Mouse (Mus musculus): ENCODE measurements around the gene Ercc4.

Gene Ercc4

DNA sequence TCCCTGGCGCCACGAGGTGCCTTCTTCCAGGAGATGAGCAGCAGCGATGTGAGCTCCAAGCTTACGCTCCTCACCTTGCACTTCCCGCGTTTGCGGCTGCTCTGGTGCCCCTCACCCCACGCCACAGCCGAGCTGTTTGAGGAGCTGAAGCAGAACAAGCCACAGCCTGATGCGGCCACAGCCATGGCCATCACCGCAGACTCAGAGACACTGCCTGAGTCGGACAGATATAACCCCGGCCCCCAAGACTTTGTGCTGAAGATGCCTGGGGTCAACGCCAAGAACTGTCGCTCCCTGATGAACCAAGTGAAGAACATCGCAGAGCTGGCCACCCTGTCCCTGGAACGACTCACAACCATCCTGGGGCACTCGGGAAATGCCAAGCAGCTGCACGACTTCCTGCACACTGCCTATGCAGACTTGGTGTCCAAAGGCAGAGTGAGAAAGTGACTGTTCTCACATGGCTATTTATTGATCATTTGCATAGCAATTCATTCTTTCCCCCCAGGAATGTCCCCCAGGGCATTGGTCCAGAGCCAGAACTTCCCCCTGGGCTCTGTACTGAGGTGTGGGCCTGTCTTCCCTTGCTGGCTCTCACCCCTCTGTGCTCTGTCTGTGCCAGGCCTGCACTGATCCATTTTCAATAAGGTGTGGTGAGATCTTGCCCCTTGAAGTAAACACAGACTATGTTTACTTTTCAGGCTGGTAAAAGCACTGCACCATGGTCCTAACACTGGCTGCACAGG is 38.5 kb downstream of the Ercc4 start:
- DNase-seq (ENCODE audit: low spot score), result no peak

DNA sequence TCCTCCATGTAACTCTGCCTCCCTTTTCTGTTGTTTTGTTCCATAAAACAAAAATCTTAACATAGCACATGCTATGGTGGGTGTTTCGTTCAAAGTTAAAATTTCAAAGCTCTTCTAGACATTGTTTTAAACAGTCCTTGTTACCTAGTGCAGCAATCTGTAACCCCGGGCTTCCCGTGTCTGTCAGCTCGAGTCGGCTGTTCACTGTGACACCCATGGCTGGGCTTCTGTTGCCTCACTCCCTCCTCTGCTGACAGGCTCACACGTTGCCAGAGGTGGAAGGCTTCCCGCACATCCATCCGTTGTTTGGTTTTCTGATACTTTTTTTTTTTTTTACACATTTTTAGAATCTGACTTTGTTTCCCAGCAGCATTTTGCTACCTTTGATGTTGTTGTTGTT is 40.5 kb downstream of the Ercc4 start:
- no peak for DNase-seq (ENCODE audit: low spot score)

DNA sequence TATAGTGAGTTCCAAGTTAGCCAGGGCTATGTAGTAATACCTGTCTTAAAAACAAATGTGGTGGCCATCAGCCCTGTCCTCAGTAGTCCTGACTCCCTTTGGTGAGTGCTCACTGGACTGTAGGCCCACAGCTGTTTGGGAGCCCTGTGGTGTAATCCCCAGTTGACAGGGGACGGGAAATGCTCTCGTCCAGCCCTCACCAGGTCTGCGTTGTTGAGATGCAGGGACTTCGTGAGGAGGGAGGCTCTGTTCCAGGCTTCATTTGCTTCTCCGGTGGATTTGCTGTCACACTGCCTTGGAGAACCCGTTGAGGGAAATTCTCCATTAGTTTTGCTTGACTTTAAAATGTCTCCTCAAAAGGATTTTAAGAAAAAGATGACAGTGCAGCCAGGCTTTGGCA is 41.3 kb downstream of the Ercc4 start:
- no peak for DNase-seq (ENCODE audit: low spot score)

DNA sequence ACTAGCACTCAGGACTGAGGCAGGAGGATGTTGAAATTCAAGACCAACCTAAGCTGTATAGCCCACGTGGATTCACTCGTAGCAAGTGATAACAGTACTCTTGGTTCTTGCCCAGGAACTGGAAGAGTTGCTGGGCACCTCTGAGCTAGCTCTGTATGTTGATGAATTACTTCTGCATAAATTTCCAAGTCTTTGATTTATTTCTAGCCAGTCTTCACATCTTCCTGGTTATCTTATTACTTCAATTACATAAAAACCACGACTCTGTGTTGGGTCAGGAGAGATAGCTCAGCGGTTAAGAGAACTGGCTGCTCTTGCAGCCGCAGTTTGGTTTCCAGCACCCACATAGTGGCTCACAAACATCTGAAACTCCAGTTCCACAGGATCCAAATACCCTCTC is 43.0 kb downstream of the Ercc4 start:
- no peak for DNase-seq (ENCODE audit: low spot score)

DNA sequence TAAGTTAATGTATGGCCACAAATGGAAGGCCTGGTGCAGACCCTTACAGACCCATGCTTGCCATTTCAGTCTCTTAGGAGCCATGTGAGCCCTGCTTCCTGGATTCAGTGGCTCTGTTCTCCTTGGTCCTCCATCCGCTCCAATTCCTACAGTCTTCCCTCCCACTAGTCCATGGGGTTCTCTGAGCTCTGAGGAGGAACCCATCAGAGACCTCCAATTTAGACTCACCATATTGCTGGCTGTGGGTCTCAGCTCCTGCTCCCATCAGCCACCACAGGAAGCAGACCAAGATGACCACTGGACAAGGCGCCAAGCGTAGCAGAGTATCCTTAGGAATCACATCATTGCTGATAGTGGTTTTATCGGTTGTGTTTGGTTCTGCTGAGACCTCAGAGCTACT is 43.7 kb downstream of the Ercc4 start:
- no peak for DNase-seq (ENCODE audit: low spot score)

DNA sequence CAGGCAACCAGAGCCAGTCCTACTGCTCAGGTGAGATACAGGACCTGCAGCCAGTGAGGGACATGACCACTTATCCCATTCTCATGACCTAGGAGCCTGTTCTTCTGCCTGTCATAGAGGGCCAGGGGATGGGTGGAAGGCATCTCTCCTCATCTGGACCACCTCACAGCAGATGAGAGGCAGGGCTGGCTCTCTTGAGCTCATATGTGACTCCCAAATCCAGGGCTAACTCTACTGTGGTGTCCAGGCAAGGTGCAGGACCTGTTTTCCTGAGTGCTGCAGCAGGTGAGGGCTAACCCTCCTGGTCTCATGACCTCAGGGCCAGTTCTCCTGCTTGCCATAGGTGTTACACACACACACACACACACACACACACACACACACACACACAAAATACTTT is 44.9 kb downstream of the Ercc4 start:
- no peak for DNase-seq (ENCODE audit: low spot score)

DNA sequence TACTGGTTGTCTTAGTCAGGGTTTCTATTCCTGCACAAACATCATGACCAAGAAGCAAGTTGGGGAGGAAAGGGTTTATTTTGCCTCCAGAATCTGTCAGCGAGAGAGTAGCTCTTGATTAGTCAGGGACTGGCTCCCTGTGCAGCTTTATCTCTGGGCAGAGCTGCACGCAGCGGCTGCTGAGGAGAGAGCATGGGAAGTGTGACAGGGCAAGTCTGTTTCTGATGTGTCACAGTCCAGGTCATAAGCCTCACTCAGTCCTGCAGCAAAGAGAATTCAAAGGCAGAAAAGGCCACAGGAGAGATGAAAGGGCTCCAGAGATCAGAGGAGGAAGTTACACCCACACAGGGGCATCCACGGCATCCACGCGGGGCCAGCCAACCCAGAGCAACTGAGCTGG is 47.8 kb downstream of the Ercc4 start:
- DNase-seq (ENCODE audit: low spot score), result no peak

DNA sequence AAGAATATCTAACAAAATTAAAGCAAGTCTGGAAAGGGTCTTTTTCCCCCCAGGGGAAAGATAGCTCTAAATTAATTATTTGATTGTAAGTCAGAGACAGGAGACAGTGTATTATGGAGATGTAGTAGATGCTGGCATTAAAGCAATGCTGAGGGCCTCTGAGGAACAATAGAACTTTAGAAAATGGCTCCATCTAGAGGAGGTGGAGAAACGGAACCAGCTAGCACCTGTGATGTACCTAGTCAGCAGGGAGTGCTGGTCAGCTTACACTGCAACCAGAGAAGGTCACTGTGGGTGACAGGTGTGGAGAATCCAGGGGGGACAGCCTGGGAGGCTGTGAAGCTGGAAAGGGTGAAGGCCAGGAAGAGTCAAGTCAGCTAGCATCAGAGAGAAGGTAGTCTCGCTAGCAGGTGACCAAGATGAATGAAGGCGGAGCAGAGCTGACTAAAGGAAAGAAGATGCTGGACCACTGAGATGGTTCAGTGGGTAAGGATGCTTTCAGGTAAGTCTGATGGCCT is 48.7 kb downstream of the Ercc4 start:
- DNase-seq (ENCODE audit: low spot score), result no peak

DNA sequence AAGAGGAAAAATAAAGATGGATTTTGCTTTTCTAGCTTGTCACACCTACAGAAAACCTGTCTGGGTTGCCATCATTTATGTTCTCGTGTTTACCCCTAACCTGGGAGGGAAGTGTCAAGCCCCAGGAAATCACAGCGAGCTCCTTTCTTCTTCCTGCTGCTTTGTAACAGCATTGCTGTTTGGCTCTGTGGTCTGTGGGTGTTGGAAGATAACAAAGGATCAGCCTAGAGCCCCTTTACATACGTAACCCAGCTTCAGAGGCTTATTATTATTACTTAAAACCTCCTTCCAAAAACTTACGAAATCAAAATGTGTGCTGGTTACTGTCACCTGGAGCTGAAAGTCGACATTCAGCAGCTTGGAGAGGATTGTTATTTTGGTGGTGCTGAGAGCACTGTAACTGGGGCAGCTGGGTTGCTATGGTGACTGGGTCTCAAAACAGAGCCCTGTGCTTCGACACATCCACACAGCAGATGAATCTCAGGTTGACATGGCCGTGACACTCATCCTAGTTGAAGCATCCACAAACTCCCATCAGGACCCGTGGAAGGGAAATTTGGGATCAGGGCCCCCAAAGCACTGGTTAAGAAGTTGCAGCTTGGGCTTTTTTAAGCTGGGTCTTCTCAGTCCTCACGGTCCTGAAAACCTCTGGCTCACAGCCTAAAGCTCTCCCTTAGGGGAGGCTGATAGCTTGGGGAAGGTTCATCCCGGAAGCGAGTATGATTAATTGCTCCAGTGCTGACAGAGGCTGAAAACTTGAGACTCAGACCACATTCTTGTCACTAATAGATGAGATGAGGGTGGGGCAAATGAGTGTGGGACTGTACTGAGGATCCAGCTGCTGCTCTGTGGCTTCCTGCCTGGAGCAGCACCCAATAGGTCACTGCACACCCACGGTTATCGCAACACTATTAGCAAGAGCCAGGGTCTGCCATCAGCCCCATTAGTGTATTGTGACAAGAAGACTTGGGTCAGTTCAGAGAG is 49.7 kb downstream of the Ercc4 start:
- no peak for DNase-seq (ENCODE audit: low spot score)

DNA sequence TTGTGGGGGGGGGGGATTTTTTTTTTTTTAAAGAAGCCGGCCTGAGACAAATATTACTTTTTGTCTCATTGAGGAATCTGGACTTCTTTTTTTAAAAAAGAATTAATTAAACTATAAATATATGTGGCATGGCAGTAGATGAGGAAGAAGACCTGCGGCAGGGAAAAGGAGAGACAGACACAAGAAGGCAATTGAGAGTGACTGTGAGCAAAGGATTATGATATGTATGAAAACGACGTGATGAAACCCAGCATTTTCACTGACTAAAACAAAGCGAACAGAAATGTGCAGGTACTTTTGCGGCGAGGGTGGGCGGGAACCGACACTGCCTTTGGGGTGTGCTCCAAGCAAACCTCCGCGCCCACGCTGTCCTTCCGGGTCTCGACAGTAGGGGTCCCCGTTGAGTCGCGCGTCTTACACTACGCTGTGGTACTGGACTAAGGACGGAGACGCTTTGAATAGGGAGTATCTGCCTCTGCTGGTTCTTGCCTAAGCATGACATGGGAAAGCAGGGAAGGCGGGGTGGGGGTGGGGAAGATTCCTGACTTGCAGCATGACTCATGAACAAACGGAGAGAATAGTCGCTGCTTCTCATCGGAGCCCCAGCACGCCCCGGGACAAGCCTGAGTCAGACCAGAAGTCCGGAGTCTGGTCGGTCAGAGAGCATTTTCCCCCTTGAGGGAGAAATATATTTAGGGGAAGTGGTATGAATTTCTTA is 50.6 kb downstream of the Ercc4 start:
- DNase-seq (ENCODE audit: low spot score), result peak; percentile 70

DNA sequence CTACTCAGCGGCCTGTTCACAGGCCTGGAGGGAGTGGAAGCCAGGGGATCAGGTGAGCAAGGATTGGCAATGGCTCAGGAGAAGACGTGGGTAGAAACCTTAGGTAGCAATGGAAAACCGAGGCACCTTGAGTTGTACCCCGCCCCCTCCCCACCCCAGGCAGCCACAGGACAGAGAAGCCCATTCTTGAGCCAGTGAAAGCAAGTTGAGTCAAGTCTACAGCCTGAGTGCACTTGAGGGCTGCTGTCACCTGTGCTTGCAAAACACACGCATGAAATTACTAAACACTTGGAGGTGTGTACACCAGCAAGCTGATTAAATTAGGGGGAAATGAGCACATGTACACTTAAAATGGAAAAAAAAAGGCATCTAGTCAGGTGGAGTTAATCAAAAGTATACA is 52.0 kb downstream of the Ercc4 start:
- DNase-seq (ENCODE audit: low spot score), result no peak

DNA sequence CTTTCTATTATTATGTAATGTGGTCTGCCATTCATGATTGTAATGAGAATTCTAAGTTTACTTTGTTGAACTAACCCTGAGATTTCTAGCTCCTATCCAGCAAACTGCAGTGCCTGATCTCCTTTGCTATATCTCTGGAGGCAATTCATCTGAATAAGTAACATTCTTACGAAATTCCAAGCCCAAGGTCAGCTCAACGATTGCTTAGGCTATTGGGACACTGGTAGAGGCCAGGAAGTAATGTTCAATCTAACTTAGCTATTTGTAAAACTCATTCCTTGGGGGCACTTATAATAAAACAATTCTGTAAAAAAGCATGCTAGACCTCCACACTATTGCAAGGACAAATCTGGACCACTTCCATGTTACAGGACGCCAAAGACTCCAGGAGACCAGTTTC is 58.2 kb downstream of the Ercc4 start:
- DNase-seq (ENCODE audit: low spot score), result no peak

DNA sequence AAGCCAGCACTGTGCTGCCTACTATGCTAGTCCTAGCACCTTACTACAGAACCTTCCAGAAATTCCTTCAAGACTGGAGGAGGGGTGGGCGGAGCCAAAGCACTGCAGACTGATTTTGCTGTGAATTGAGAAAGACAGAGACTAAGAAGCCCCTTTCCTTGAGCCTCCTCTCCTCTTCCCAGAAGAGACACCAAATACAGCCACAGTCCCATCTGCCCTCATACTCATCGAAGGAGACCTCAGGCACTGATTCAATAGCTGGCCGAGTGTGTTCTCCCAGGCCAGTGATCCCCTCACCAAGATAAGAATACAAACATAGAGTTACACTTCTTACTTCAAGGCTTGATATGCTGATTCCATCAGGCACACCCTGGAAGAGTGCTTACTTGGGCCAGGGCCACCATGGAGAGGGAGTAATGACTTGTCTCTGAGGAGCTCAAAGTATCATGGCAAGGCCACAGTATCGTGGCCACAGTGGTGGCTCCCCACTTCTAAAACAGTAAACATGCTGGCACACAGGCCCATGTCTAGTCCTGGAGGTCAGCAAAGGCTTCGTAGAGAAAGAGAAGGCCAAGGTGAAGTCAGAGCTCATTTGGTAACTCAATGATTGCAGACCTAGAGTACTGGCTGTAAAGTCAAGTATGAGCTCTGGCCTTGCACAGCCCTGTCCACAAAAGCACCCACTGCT is 63.7 kb downstream of the Ercc4 start:
- no peak for DNase-seq (ENCODE audit: low spot score)

DNA sequence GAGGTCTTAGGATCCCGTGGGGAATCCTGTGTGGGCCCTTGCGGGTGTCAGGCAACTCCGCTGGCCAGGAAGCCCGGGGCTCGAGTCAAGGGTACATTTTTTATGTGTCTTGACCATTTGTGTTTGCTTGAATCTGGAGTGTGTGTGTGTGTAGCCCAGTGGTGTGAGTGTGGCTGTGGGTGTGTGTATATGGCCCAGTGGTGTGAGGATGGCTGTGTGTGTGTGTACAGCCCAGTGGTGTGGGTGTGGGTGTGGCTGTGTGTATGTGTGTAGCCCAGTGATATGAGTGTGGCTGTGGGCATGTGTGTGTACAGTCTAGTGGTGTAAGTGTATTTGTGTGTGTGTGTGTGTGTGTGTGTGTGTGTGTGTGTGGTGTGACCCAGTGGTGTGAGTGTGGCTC is 73.0 kb downstream of the Ercc4 start:
- no peak for DNase-seq (ENCODE audit: low spot score)

DNA sequence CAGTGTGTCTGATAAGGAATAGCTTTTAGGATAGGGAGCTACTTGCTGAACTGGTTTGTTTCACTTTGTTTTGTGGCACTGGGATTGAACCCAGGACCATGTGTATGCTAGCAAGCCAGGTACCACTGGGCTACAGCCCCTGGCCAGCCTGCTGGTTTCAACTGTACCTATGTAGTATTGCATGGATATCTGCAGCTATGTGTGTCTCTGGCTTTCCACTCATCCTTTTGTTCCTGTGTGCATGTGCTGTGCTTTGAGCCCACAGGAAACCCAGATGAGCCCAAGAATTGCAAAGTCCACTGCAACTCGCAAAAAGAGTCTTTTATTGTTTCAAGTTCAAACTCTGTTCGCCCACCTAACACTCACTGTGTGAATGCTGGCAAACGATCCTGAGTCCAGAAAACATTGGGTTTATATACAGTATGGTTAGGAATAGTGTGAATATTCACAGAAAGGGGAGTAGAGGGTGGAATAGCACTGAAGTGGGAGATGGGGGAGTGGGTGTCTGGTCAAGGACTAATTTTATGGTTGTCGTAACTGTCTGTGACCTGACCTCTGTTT is 73.8 kb downstream of the Ercc4 start:
- DNase-seq (ENCODE audit: low spot score), result no peak

DNA sequence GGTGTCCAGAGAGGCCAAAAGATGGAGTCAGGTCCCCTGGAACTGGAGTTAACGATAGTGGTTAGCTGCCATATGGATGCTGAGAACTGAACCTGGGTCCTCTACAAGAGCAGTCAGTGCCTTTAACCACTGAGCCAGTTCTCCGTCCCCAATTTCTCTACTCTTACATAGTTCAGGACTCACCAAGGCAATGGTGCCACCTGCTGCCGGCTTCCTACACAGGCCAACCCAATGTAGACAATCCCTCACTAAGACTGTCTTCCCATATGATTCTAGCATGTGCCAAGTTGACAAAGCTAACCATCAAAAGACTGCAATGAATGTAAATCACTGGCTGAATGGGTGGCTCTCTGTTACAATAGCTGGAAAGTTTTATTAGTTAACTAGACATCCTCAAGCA is 74.9 kb downstream of the Ercc4 start:
- DNase-seq (ENCODE audit: low spot score), result no peak

DNA sequence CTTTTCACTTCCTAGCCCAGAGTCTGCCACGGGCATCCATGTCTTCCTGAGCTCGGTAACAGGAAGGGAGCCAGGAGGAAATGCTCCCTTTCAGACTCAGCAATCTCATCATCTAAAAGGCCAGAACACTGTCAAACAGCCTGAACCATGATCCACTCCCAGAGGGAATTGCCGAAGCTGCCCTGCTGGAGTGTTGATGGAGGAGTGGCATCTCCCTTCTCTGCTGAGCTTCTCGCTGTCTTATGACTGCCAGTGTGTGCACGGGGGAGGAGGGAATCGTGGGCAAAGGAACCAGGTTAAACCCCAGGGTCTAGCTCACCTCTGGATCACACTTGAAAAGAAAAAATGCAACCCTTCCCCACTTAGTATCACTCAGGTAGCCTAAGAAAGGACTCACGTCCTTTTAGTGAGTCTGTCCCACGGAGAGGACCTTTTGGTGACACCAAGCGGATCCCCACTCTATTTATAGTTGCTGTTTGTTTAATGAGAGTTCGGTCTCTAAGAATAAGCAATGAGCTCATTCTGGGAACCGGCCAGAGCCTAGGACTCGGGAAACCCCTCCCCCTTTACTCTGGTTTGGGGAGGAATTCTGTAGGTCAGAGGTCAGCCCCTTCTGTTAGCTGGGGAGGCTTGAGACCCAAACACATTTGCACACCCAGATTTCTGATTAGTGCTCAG is 80.1 kb downstream of the Ercc4 start:
- DNase-seq (ENCODE audit: low spot score), result no peak

DNA sequence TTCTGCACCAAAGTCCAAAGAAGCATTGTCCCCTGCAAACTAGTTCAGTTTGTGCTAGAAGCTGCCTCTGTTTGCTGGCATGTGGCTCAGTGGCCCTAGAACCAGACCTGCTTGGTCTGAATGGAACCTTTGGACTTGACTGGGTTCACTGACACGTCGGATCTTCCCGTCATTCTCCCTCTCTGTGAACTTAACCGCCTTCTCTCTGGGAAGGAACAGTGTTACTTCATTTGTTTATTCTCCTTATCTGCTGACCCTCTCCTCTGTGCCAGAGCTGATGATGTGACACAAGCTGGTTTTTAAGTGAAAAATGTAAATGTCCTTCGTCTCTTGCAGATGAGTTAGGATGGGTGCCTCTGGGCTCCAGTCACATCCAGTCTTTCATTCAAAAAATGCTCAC is 81.0 kb downstream of the Ercc4 start:
- DNase-seq (ENCODE audit: low spot score), result no peak

DNA sequence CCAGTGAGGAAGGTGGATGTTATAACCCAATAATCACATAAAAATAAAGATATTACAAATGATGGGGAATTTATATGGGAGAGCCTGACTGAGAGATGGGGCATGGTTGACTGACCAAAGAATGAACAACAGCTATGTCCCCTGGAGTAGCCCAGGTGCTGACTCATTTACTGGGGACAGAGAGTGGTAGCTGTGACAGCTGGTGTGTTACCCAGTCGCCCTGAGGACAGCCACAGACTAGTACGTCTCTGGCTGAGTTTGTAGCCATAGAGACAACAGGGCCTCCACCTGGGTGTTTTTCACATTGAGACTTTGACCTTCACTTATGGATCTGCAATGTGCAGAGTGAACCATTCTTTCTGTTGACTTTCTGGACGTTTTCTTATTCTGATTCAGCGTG is 81.7 kb downstream of the Ercc4 start:
- no peak for DNase-seq (ENCODE audit: low spot score)

DNA sequence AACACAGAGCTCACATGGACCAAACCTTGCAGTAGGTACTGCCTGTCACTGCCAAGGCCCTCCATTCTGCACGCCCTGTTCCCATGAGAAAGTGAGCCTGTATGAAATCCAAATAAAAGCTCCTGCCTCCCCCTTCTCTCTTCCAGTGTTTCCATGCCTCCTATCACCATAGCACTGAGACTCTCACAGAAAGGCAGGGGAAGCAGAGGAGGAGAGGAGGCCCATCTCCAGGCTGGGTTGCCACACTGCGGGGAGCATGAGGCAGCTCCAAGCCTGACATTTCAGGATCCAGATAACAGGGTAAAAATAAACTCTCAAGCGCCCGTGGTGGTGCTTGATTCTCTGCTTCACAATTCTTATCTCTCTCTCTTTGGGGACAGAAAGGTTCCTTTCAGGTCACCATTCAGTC is 84.2 kb downstream of the Ercc4 start:
- DNase-seq (ENCODE audit: low spot score), result no peak

DNA sequence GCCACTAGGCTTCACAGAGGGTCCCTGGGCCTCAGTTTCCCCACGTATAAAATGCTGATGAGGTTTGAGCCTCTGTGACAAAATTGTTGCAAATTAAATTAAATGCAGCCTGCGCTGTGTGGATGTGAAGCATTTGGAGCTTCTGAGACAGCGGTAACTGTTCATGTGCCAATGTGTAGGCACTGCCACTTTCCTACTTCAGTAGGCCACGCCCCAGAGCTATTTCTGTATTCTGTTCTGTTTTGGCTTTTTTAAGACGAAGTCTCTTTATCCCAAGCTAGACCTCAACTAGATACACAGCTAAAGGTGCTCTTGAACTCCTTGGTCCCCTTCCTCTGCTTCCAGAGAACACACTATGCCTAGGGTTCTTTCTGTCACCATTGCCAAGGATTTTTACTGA is 85.4 kb downstream of the Ercc4 start:
- no peak for DNase-seq (ENCODE audit: low spot score)

All from c-Kit-positive CD71-positive TER-119-positive erythroid progenitor cells, embryonic 14.5 days (primary cell).